Mouse (Mus musculus) frontal cortex, adult (tissue): ENCODE results near the gene Zcchc8.

Experiments
- ATAC-seq: cut with Nextera tagmentation; 2 replicates; pipeline ENCODE4 v1.9.2; 2017; ENCODE audit warnings: mild to moderate bottlenecking, moderate library complexity, mixed read lengths; ENCODE audit not compliant: low TSS enrichment

The Zcchc8 gene

GRCm38 (mm10) chr5:123683377-123684220 is 37.3 kb downstream of the Zcchc8 start:
- ATAC-seq: peak; percentile 29

- ATAC-seq: no peak
Observed at GRCm38 (mm10) chr5:123683043-123683376, 37.9 kb downstream of the Zcchc8 start.

DNA sequence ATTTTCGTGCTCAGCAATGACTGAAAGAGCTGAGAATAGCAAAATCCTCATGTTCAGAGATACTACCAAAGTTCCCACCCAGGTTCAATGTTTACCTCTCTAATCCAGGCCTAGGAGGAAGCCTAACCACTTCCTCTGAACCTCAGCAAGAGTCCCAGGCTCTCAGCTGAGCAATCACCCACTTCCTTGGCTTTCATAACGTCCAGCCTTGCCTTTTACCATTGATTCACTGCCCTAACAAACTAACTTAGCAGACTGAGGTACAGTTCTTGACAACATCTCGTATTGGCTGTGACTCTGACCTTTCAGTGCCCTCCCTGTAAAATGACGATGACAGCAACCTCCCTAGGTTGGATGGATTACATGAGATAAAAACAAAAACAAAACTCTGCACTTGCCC is 38.5 kb downstream of the Zcchc8 start:
- ATAC-seq: no peak

DNA sequence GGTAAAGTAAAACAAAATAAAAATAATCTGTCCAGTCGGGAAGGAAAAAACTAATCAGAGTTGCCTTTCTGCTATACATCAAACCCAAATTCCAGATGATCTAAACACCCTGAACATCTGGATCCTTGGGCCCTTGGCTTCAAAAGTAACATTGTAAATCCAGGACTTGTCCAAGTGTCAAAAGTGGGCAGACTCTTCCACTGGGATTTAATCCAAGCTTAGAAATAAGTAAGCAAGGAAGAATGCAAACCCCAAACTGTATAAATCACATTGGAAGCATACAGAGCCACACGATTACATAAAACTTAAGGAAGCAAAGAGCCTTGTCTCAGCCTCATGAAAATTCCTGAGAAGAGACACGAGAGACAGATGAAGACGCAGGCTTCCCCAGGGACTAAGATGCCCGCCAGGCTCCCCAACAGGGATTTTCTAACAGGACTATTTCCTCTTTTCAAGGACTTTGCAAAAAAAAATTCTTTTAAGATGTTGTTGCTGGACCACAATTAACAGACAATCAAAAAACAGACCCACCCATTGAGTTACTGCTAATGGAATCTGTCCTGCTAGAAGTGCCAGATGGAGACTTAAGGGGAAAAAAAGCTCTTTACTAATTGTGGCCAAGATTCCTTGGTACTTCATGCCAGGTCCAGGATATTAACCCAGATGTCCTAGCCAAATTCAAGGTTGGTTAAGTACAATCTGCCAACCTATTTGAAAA is 41.2 kb downstream of the Zcchc8 start:
- no peak for ATAC-seq

DNA sequence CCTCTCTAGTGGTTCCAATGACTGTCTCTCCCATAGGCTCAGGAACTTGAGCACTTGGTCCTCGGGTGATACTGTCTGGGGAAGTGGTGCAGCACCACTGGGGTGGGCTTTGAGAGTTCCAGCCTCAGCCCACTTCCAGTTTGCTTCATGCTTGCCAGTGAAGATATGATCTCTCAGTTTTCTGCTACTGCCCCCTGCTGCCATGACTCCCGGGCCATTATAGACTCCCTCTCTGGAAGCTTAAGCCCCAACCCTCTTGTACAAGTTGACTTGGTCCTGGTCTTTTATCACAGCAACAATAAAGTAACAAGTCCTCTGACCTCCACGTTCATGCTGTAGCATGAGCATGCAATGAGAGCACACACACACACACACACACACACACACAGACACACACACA is 41.8 kb downstream of the Zcchc8 start:
- ATAC-seq: no peak

- no peak for ATAC-seq
Observed at GRCm38 (mm10) chr5:123675717-123676116, 45.2 kb downstream of the Zcchc8 start.

DNA sequence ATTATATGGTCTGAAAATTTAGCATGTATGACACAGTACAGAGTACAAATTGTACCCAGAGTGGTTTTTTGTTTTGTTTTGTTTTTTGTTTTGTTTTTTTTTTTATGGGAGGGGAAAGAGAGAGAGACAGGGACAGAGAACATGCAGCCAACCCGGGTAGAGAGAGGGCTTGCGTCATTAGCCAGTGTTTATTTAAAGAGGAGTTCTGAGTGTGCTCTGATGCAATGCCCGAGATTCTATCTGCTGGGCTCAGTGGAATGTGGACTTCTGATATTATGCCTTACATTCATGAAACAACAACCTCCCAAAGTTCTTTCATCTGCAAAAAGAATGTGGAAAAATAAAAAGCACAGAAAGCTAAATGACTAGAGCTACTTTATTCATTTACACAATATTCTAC is 45.7 kb downstream of the Zcchc8 start:
- no peak for ATAC-seq

DNA sequence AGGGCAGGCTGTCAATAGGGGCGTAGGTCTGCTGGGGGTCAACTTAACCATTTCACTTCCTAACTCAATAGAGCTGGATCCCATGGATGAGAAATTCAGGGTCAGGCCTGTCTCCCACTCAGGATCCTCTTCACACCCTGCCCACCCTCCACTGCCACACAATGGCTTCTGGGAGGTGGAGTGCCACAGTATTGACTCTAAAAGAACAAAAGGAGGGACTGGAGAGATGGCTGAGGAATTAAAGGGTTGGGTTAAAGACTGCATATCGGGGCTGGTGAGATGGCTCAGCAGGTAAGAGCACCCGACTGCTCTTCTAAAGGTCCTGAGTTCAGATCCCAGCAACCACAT is 49.5 kb downstream of the Zcchc8 start:
- no peak for ATAC-seq

DNA sequence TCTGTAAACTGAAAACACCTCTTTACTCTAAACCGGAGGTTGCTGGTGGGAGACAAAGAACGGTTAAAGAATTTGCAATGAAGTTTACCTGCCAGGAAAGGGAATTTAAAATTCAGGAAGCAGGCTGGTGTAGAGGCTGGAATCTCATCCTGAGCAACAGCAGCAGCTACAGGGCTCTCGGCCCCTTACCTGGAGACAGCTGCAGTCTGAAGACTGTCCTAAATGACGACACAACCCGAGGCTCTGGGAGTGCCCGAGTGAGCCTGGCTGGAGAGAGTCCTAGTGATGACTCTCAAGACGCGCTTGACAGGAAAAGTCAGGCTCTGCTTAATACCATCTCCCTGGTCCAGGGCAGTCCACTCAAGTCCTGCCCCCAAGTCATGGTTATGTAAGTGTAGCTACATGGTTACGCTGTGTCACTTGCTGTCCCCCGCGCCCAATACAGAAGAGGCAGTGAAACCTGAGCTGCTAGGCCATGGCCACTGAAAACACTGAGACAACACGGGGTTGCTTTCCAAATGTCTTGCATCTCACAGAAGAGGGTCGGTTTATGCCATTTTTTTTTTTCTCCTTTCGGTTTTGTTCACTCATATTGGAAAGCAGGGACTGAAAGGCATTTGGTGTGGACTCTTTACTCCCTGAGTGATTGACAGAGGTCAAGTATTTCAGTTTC is 50.0 kb downstream of the Zcchc8 start:
- peak; percentile 39; the same call in 1 of the 2 replicates for ATAC-seq

DNA sequence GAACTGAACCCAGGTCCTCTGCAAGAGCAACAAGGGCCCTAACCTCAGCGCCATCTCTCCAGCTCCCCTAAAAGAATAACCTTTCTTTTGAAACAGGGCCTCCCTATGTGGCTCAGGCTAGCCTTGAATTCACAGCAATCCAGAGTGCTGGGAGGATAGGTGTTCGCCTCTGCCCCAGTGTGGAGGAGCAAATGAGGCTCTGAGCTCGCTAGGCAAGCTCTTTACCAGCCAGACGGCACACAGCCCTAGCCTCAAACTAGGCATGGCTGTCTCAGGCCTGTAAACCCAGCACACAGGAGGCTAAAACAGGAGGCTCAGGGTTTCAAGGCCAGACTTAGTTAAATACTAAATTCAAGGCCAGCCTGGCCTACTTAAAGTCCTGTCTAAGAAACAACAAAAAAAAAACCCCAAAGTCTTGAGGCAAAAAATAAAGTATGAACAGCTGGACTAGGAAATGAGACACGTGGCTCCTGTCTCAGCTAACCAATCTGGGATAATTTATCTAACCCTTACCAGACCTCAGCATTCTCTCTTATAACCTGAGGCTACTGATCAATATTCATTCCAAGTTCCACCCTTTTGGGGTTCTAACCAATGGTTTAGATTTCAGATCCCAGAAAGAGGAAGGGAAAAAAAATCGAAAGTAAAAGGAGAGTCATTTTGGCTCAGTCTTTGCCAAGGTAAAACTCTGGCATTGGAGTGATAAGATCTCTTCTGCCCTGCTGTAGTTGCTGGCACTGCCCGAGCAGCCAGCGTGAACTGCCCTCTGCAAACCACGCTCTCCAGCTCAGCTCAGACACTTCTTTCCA is 50.7 kb downstream of the Zcchc8 start:
- peak; percentile 29; the same call in 1 of the 2 replicates for ATAC-seq

GRCm38 (mm10) chr5:123667915-123668314 is 53.0 kb downstream of the Zcchc8 start:
- ATAC-seq: no peak

DNA sequence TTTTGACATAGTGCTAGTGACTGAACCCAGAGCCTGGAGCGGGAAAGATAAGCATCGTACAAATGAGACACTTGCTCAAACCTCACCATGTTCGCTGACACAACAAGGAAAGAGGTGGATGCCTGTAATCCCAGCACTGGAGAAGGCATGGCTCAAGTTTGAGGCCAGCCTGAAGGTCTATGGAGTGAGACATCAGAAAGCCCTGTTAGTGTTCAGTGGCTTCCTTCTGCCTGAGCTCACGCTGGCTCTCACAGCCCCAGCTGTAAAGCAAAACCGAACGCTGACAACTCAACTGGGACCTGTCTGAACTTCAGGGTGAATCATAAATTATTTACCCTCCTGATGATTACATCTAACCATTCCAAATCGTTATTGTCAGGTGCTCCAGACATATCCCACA is 54.9 kb downstream of the Zcchc8 start:
- ATAC-seq: no peak

- ATAC-seq: no peak
Observed at GRCm38 (mm10) chr5:123664329-123664728, 56.6 kb downstream of the Zcchc8 start.

GRCm38 (mm10) chr5:123662059-123662458 is 58.8 kb downstream of the Zcchc8 start:
- ATAC-seq: peak; percentile 60

DNA sequence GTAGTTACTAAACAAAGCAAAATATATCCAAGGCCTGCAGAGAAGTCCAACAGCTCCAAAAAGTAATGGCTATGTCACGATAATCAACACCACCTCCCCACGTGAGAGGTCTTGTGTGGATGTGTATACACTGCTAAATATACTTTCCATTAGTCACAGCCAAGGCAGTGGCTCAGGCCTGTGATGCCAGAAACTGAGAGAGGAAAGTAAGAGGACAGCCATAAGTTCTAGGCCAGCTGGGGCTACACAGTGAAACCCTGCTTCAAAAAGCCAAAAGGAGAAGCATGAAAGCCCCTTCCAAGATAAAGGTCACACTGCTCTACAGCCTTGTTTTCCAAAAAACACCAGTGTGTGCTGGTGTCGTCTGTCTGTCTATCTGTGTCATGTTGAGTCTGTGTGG is 59.3 kb downstream of the Zcchc8 start:
- peak; percentile 28; the same call in 1 of the 2 replicates for ATAC-seq

GRCm38 (mm10) chr5:123657651-123658050 is 63.2 kb downstream of the Zcchc8 start:
- ATAC-seq: peak; percentile 53; the same call in 1 of the 2 replicates

GRCm38 (mm10) chr5:123654937-123655336 is 66.0 kb downstream of the Zcchc8 start:
- ATAC-seq: no peak

- no peak for ATAC-seq
Observed at GRCm38 (mm10) chr5:123653287-123653801, 67.6 kb downstream of the Zcchc8 start.

DNA sequence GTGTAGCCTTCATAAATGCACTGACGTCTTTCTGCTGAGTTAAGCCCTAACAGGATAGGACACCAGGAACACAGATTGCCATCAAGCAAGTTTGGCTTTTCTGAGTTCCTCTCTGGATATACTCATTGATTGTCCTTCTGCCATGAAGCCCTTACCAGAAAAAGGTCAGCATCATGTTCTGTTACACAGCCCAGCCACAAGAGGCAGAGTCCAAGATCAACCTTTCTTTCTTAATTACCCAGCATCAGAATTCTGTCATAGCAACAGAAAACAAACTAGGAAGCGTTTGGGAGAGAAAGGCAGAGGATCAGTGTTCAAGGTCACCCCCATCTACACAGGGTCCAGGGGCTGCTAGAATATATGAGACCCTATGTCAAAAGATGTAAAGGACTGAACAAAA is 70.1 kb downstream of the Zcchc8 start:
- no peak for ATAC-seq
